Mouse (Mus musculus): ENCODE results near the gene Mogs. TPM values are rescaled to one million over a fixed set of nuclear protein-coding genes. Genes with fewer than 3 reads are reported as not detected.
"Not testable (repeated sequence)": the region's sequence is repeated elsewhere in the genome, so short reads cannot be mapped to it uniquely, and the experiment has no call there.

Mogs gene
- polyA plus RNA-seq, 1 experiment from 2014 or later, result 45.0 TPM

GRCm38 (mm10) chr6:83159456-83159855, 44.2 kb downstream of the Mogs start:
- not testable (repeated sequence) for H3K36me3 ChIP-seq; H3K27ac ChIP-seq; H3K9ac ChIP-seq; H3K4me3 ChIP-seq; H3K9me3 ChIP-seq; H3K4me2 ChIP-seq; ATAC-seq (ENCODE audit: insufficient number of reproducible peaks, insufficient read depth, low FRiP score, low TSS enrichment, low read depth)
- WGBS, result 23% methylated on average over 3 of the region's 3 CpGs
- H3K27me3 ChIP-seq, result peaks cover 32% of the 10 kb centered on the region
- peaks cover 34% of the 10 kb centered on the region for H3K4me1 ChIP-seq

DNA sequence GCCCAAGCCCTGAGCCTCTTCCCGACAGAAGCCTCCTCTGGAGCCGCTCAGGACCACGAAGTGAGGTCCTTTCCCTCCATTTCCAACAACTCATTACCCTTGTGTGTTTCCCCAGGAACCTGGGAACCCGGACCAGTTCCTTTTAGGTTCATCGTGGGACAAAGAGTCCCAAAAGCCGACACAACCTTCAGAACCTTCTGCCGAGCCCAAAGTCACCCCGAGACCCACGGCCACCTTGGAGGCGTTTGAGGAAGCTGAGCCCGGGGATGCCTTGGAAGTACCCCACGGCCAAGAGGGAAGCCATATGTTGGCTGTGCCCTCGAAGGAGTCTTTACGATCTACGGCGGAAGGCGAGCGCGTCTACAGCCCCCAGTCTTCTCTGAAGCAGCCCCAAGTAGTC, 46.1 kb downstream of the Mogs start:
- 5% methylated on average over 19 of the region's 19 CpGs for WGBS
- H3K27me3 ChIP-seq, result peaks cover 32% of the 10 kb centered on the region

DNA sequence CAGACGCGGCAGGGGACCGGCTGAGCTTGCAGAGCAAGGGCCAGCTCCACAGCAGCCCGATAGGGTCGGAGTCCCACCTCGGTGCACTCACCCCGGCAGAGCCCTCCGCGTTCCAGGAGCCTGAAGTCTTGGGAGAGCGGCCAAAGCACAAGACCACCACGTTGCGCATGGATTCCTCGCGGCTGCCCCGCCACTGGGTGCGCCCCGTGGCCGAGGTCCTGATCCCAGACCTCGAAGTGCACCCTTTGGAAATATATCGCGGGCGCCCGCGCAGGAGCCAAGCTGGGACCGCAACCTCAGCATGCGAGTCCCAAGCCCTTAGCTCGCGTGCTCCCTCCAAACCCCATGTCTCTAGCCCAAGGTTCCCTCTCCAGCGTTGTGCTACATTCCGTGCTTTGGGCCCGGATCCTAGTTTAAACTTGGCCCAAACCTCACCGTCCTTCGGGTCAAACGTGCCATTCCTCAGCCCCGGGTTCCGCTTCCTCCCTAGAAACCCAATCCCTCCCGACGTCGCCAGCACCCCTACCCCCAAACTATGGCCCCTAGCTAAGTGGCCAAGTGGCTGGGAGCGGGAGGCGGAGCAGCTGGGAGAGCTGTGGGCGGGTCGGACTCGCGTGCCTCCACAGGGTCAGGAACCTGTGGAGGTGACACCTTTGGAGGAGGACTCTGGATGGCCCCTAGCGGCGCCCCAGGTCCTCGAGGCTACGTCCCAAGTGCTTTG, 46.8 kb downstream of the Mogs start:
- Histone ChIP-seq H3K27me3 (peaks cover 32% of the 10 kb centered on the region), H3K4me2 (peak overlapping the region; percentile 83), H3K4me1 (peaks cover 29% of the 10 kb centered on the region), H3K27ac (no peak overlapping the region), H3K36me3 (no peaks in the 10 kb centered on the region), H3K9ac (peak overlapping the region; percentile 67), H3K4me3 (peak overlapping the region; percentile 47), H3K9me3 (no peaks in the 10 kb centered on the region)
- WGBS, result under 1% methylated on average over 49 of the region's 49 CpGs
- no peak for ATAC-seq (ENCODE audit: insufficient number of reproducible peaks, insufficient read depth, low FRiP score, low TSS enrichment, low read depth)

More for the DNA sequence above, 46.1 kb downstream of the Mogs start:
- H3K36me3 ChIP-seq, result no peaks in the 10 kb centered on the region
- ATAC-seq (ENCODE audit: insufficient number of reproducible peaks, insufficient read depth, low FRiP score, low TSS enrichment, low read depth), result no peak
- H3K4me1 ChIP-seq, result peaks cover 24% of the 10 kb centered on the region
- no peaks in the 10 kb centered on the region for H3K9me3 ChIP-seq
- peak overlapping the region; percentile 67 for H3K9ac ChIP-seq
- peak overlapping the region; percentile 47 for H3K4me3 ChIP-seq
- peak overlapping the region; percentile 83 for H3K4me2 ChIP-seq
- no peak overlapping the region for H3K27ac ChIP-seq

DNA sequence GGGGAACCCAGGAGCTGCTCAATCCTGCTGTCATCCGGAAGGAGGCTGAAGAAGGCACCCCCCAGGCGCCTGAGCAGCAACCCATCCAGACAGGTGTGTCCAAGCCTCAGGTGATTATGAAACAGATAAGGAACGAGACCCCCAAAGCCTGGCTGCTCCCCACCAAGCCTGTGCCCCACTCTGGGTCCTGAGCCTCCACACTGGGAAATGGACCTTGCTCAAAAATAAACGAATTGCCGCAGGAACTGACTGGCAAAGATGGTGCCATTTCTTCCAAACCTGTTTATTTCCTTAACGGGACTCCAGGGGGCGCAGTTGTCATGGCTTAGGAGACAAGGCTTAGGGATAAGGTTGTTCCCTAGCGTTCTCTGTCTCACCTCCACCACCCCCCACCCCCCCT, 47.4 kb downstream of the Mogs start:
- Histone ChIP-seq H3K27ac (no peak overlapping the region), H3K4me3 (peak overlapping the region; percentile 47), H3K9me3 (no peaks in the 10 kb centered on the region), H3K4me2 (peak overlapping the region; percentile 83), H3K27me3 (peaks cover 32% of the 10 kb centered on the region), H3K36me3 (no peaks in the 10 kb centered on the region), H3K4me1 (peaks cover 34% of the 10 kb centered on the region), H3K9ac (peak overlapping the region; percentile 67)
- 0% methylated on average over 8 of the region's 8 CpGs for whole genome bisulfite sequencing
- ATAC-seq (ENCODE audit: insufficient number of reproducible peaks, insufficient read depth, low FRiP score, low TSS enrichment, low read depth), result no peak

DNA sequence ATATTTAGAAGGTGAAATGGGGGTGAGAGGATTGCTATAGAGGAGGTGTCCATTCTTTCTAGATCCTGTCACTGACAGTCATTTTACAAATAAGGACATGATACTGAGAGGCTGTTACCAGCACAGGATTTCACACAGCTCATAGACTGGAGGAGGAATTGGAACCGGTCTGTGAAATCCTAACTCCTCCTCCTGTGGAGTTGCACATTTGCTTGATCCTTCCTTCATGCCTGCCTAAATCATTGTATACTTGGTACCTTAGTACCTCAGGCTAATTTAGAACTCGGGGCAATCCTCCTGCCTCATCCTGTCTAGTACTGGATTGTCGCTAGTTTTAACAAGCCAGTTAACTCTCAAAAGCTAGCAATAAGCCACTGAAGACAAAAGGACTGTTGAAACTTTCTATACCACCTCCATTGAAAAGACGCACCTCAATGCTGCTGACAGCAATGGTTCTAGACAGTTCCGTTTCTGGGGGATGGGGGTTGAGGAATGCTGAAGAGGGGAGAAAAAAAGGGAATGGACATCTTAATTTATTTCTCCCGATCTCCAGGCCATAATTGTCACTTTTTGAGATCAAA, 49.8 kb downstream of the Mogs start:
- Histone ChIP-seq H3K27me3 (peaks cover 29% of the 10 kb centered on the region), H3K4me1 (peaks cover 34% of the 10 kb centered on the region), H3K4me3 (peak overlapping the region; percentile 84), H3K9me3 (no peaks in the 10 kb centered on the region), H3K27ac (peak overlapping the region; percentile 82), H3K4me2 (peak overlapping the region; percentile 78), H3K36me3 (no peaks in the 10 kb centered on the region), H3K9ac (peak overlapping the region; percentile 91)
- WGBS, result 6% methylated on average over 6 of the region's 6 CpGs
- ATAC-seq (ENCODE audit: insufficient number of reproducible peaks, insufficient read depth, low FRiP score, low TSS enrichment, low read depth), result 0 out of 2 replicates have a peak, but pooled peaks have one; percentile 1

DNA sequence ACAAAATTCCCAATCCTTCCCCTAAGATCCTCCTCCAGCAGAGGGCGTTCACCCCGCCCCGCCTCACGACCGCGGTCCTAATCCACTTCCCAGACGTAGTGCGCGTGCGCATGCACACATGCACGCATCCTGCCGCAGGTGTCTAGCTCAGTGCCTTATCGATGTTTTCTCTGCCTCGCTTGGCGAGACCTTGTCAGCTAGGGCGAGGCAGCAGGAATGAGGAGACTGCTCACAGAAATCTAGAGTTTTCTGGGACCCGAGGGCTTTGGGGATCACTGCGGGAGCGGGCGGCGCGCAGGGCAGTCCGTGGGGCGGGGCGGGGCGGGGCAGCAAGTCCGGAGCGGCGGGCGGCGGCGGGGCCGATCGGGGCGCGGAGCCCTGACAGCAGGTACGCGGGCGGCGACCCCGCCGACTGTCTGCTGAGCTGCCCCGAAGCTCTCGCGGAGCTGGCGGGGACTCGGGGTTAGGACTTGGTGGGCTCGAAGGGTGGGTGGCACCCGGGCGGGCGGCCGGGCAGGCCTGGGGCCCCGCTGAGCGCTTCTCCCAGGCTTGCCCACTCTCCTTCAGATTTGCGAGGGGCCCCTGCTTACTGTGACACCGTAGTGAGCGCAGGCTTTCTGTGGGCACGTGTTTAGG, 50.4 kb downstream of the Mogs start, which contains the start of gene Dctn1:
TSS of gene Dctn1 (plus strand) at position 314 of the 636 bp plus-strand sequence.
- peak; percentile 85 for ATAC-seq (ENCODE audit: insufficient number of reproducible peaks, insufficient read depth, low FRiP score, low TSS enrichment, low read depth)
- under 1% methylated on average over 58 of the region's 58 CpGs for WGBS

DNA sequence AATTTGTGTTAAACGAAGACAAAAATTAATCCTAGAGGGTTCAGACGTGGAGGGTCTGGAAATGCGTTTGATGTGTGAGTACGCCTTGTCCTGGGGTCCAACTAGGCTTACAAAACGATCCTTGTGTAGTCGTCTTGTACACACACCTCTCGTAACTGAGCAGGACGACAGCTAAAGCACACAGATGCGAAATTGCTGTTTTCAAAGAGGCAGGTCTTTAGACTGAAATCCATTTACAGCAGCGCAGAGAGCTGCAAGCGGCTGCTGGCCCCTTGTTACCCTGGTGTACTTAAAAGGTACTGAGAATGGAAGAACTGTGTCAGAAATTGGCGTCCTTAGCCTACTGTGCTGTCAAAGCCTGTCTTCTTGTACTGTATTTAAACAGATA, 50.9 kb downstream of the Mogs start:
- Histone ChIP-seq H3K36me3 (no peaks in the 10 kb centered on the region), H3K4me3 (peak overlapping the region; percentile 84), H3K27ac (peak overlapping the region; percentile 82), H3K9me3 (no peaks in the 10 kb centered on the region), H3K27me3 (peaks cover 18% of the 10 kb centered on the region), H3K4me2 (peak overlapping the region; percentile 78), H3K9ac (peak overlapping the region; percentile 91), H3K4me1 (peaks cover 31% of the 10 kb centered on the region)
- WGBS, result under 1% methylated on average over 12 of the region's 12 CpGs
- no peak for ATAC-seq (ENCODE audit: insufficient number of reproducible peaks, insufficient read depth, low FRiP score, low TSS enrichment, low read depth)

More for the DNA sequence above, 50.4 kb downstream of the Mogs start, which contains the start of gene Dctn1:
- H3K4me1 ChIP-seq, result peaks cover 34% of the 10 kb centered on the region
- H3K4me2 ChIP-seq, result peak within 1 kb of the TSS; percentile 78
- no peaks in the 10 kb centered on the region for H3K36me3 ChIP-seq
- peaks cover 23% of the 10 kb centered on the region for H3K27me3 ChIP-seq
- H3K27ac ChIP-seq, result peak within 1 kb of the TSS; percentile 82
- peak within 1 kb of the TSS; percentile 91 for H3K9ac ChIP-seq
- no peaks in the 10 kb centered on the region for H3K9me3 ChIP-seq
- H3K4me3 ChIP-seq, result peak within 1 kb of the TSS; percentile 84

MicroRNAs encoded within 50 kb of the gene (microRNA counts, 519-probe panel; counts per million panel counts)
- 236 counts per million, percentile 44 among the panel's probes with 10 or more counts for microRNA mmu-miR-3470a+mmu-miR-3470b

Small RNAs within 50 kb of the gene (microRNA-seq; reads per million reads assigned to microRNA genes)
- gene Mir3470a, result not detected

Other genes starting within 250 kb of the Mogs start
- 6.5 and 7.2 TPM in 2 replicates for gene Sema4f, start 175.7 kb upstream of the Mogs start, polyA plus RNA-seq (2015; fragmentation: Nextera tagmentation; extraction: Ambion mirVana)
- gene M1ap, start 168.6 kb upstream of the Mogs start, polyA plus RNA-seq (2015; fragmentation: Nextera tagmentation; extraction: Ambion mirVana), result 0.25 and 0.88 TPM in 2 replicates
- gene Dok1, start 82.0 kb upstream of the Mogs start, polyA plus RNA-seq (2015; fragmentation: Nextera tagmentation; extraction: Ambion mirVana), result 11.5 and 12.8 TPM in 2 replicates
- gene Loxl3, start 81.3 kb upstream of the Mogs start, polyA plus RNA-seq (2015; fragmentation: Nextera tagmentation; extraction: Ambion mirVana), result 20.9 and 24.1 TPM in 2 replicates
- gene Aup1, start 61.0 kb upstream of the Mogs start, polyA plus RNA-seq (2015; fragmentation: Nextera tagmentation; extraction: Ambion mirVana), result 177 and 206 TPM in 2 replicates
- gene Htra2, start 60.2 kb upstream of the Mogs start, polyA plus RNA-seq (2015; fragmentation: Nextera tagmentation; extraction: Ambion mirVana), result 72.6 and 75.4 TPM in 2 replicates
- gene Dqx1, start 57.7 kb upstream of the Mogs start, polyA plus RNA-seq (2015; fragmentation: Nextera tagmentation; extraction: Ambion mirVana), result 1.3 TPM in 2 replicates
- gene Tlx2, start 45.2 kb upstream of the Mogs start, polyA plus RNA-seq (2015; fragmentation: Nextera tagmentation; extraction: Ambion mirVana), result 0.31 and 0.67 TPM in 2 replicates
- 44.3 and 47.5 TPM in 2 replicates for gene Pcgf1, start 37.6 kb upstream of the Mogs start, polyA plus RNA-seq (2015; fragmentation: Nextera tagmentation; extraction: Ambion mirVana)
- gene Lbx2, start 29.1 kb upstream of the Mogs start, polyA plus RNA-seq (2015; fragmentation: Nextera tagmentation; extraction: Ambion mirVana), result 0.27 and 0.56 TPM in 2 replicates
- 2.9 and 3.5 TPM in 2 replicates for gene Ccdc142, start 13.9 kb upstream of the Mogs start, polyA plus RNA-seq (2015; fragmentation: Nextera tagmentation; extraction: Ambion mirVana)
- gene Gm42688, start 13.9 kb upstream of the Mogs start, polyA plus RNA-seq (2015; fragmentation: Nextera tagmentation; extraction: Ambion mirVana), result 3.3 and 3.5 TPM in 2 replicates
- gene Mrpl53, start 6.5 kb upstream of the Mogs start, polyA plus RNA-seq (2015; fragmentation: Nextera tagmentation; extraction: Ambion mirVana), result 137 and 151 TPM in 2 replicates
- 144 and 172 TPM in 2 replicates for gene Wbp1, start 6.1 kb downstream of the Mogs start, polyA plus RNA-seq (2015; fragmentation: Nextera tagmentation; extraction: Ambion mirVana)
- 13.2 and 13.9 TPM in 2 replicates for gene Ino80b, start 9.9 kb downstream of the Mogs start, polyA plus RNA-seq (2015; fragmentation: Nextera tagmentation; extraction: Ambion mirVana)
- 46.7 and 51.8 TPM in 2 replicates for gene Rtkn, start 20.0 kb downstream of the Mogs start, polyA plus RNA-seq (2015; fragmentation: Nextera tagmentation; extraction: Ambion mirVana)
- 7.1 and 7.9 TPM in 2 replicates for gene Wdr54, start 40.9 kb downstream of the Mogs start, polyA plus RNA-seq (2015; fragmentation: Nextera tagmentation; extraction: Ambion mirVana)
- gene 1700003E16Rik, start 40.9 kb downstream of the Mogs start, polyA plus RNA-seq (2015; fragmentation: Nextera tagmentation; extraction: Ambion mirVana), result 2.0 and 2.8 TPM in 2 replicates
- gene Dctn1, start 50.4 kb downstream of the Mogs start, polyA plus RNA-seq (2015; fragmentation: Nextera tagmentation; extraction: Ambion mirVana), result 87.7 and 90.0 TPM in 2 replicates
- 0.15 and 0.20 TPM in 2 replicates for gene Slc4a5, start 104.3 kb downstream of the Mogs start, polyA plus RNA-seq (2015; fragmentation: Nextera tagmentation; extraction: Ambion mirVana)
- 36.3 and 37.0 TPM in 2 replicates for gene Mthfd2, start 210.4 kb downstream of the Mogs start, polyA plus RNA-seq (2015; fragmentation: Nextera tagmentation; extraction: Ambion mirVana)
- 60.1 and 65.1 TPM in 2 replicates for gene Mob1a, start 210.5 kb downstream of the Mogs start, polyA plus RNA-seq (2015; fragmentation: Nextera tagmentation; extraction: Ambion mirVana)
- 115 and 121 TPM in 2 replicates for gene Bola3, start 233.7 kb downstream of the Mogs start, polyA plus RNA-seq (2015; fragmentation: Nextera tagmentation; extraction: Ambion mirVana)

Data from embryonic facial prominence, embryonic 13.5 days (tissue).